Mouse (Mus musculus) intestine, embryonic 14.5 days (tissue): ENCODE data around the gene Prkg1. TPM values are rescaled to one million over a fixed set of nuclear protein-coding genes. Genes with fewer than 3 reads are reported as not detected.

Source experiments
- ATAC-seq: fragments of 200-750 bp; cut with Nextera tagmentation; replicated peaks from 2 replicates; pipeline ENCODE4 v1.8.0; 2017; ENCODE audit warnings: low read depth, moderate number of reproducible peaks, moderate TSS enrichment, moderate library complexity; ENCODE audit not compliant: low FRiP score, low TSS enrichment
- DNase-seq: peaks from one replicate; pipeline ENCODE4 v3.0.0-alpha.2; 2018; ENCODE audit warnings: low spot score
- H3K27ac ChIP-seq: fragments of 300-500 bp; sonication (generic); 2 replicates; pipeline ENCODE4 v1.5.1; 2014; ENCODE audit warnings: low read depth, mild to moderate bottlenecking, control low read depth
- H3K27me3 ChIP-seq: fragments of 300-500 bp; sonication (generic); replicated peaks from 2 replicates; pipeline ENCODE4 v1.6.1; 2014; ENCODE audit warnings: low read length, control low read depth; ENCODE audit not compliant: control insufficient read depth, insufficient read depth
- H3K36me3 ChIP-seq: fragments of 300-500 bp; sonication (generic); 2 replicates; pipeline ENCODE4 v1.6.1; 2014; ENCODE audit warnings: low read length, control low read depth; ENCODE audit not compliant: control insufficient read depth, insufficient read depth
- H3K4me1 ChIP-seq: fragments of 300-500 bp; sonication (generic); replicated peaks from 2 replicates; pipeline ENCODE4 v1.6.1; 2014; ENCODE audit warnings: low read length, control low read depth, mixed read lengths; ENCODE audit not compliant: control insufficient read depth, insufficient read depth
- H3K4me2 ChIP-seq: fragments of 300-500 bp; sonication (generic); 2 replicates; pipeline ENCODE4 v1.6.1; 2014; ENCODE audit warnings: low read length
- H3K4me3 ChIP-seq: fragments of 300-500 bp; sonication (generic); 2 replicates; pipeline ENCODE4 v1.5.1; 2014; ENCODE audit warnings: low read depth, low read length, control low read depth, mixed read lengths
- H3K9ac ChIP-seq: fragments of 300-500 bp; sonication (generic); 2 replicates; pipeline ENCODE4 v1.6.1; 2014; ENCODE audit warnings: mild to moderate bottlenecking, low read length
- H3K9me3 ChIP-seq: fragments of 300-500 bp; sonication (generic); 2 replicates; pipeline ENCODE4 v1.6.1; 2016; ENCODE audit warnings: low read length, control low read depth; ENCODE audit not compliant: control insufficient read depth
- WGBS: fragments of 180-500 bp; shearing (Covaris S2); extraction: QIAGEN DNeasy Blood & Tissue Kit; methylation state at CpG from one replicate; pipeline ENCODE4 v1.1.7; 2014; 5-methylcytosine and 5-hydroxymethylcytosine counted together
- polyA plus RNA-seq: library from polyadenylated mRNA; unstranded; fragments of >200 nt; fragmentation: Nextera tagmentation; extraction: Ambion mirVana; gene quantifications from 2 replicates; pipeline ENCODE4 v1.2.1, GENCODE M21; 2014

Gene Prkg1
- polyA plus RNA-seq, 1 experiment from 2014 or later, result 14.2 TPM

- no peak overlapping the region; the same call in 1 of the 2 replicates for H3K4me2 ChIP-seq
- WGBS, result 37% methylated on average over 5 of the region's 5 CpGs
- ATAC-seq, result no peak
- no peaks in the 10 kb centered on the region for H3K9me3 ChIP-seq
- H3K9ac ChIP-seq, result no peak overlapping the region
- no peaks in the 10 kb centered on the region for H3K27me3 ChIP-seq
- peaks cover 6% of the 10 kb centered on the region; the same call in 1 of the 2 replicates for H3K4me1 ChIP-seq
- no peak for DNase-seq
- no peak overlapping the region for H3K27ac ChIP-seq
- no peaks in the 10 kb centered on the region for H3K36me3 ChIP-seq
- no peak overlapping the region for H3K4me3 ChIP-seq
Measured at GRCm38 (mm10) chr19:31153399-31153798, 611.4 kb downstream of the Prkg1 start.

GRCm38 (mm10) chr19:31149902-31150301, 614.9 kb downstream of the Prkg1 start:
- no peak for DNase-seq
- WGBS, result 93% methylated on average over 2 of the region's 2 CpGs
- ATAC-seq, result no peak
- Histone ChIP-seq H3K9me3 (no peaks in the 10 kb centered on the region), H3K27ac (no peak overlapping the region), H3K4me1 (peaks cover 6% of the 10 kb centered on the region; the same call in 1 of the 2 replicates), H3K36me3 (no peaks in the 10 kb centered on the region), H3K4me3 (no peak overlapping the region), H3K4me2 (no peak overlapping the region), H3K27me3 (no peaks in the 10 kb centered on the region), H3K9ac (no peak overlapping the region)

- Histone ChIP-seq H3K9me3 (no peaks in the 10 kb centered on the region), H3K4me1 (no peaks in the 10 kb centered on the region), H3K27me3 (no peaks in the 10 kb centered on the region), H3K4me2 (no peak overlapping the region), H3K27ac (no peak overlapping the region), H3K9ac (no peak overlapping the region), H3K36me3 (no peaks in the 10 kb centered on the region), H3K4me3 (no peak overlapping the region)
- DNase-seq, result no peak
- 100% methylated on average over 2 of the region's 2 CpGs for WGBS
- no peak for ATAC-seq
Measured at GRCm38 (mm10) chr19:31147457-31147856, 617.4 kb downstream of the Prkg1 start.

- no peak overlapping the region for H3K27ac ChIP-seq
Measured at GRCm38 (mm10) chr19:31146156-31146555, 618.7 kb downstream of the Prkg1 start.

GRCm38 (mm10) chr19:31141905-31142304, 622.9 kb downstream of the Prkg1 start:
- no peak overlapping the region for H3K27ac ChIP-seq
- H3K4me2 ChIP-seq, result no peak overlapping the region
- no peaks in the 10 kb centered on the region for H3K4me1 ChIP-seq
- WGBS, result 84% methylated on average over 7 of the region's 7 CpGs
- H3K36me3 ChIP-seq, result no peaks in the 10 kb centered on the region
- ATAC-seq (no peak), DNase-seq (no peak)
- H3K4me3 ChIP-seq, result no peak overlapping the region
- no peaks in the 10 kb centered on the region for H3K9me3 ChIP-seq
- no peaks in the 10 kb centered on the region for H3K27me3 ChIP-seq
- H3K9ac ChIP-seq, result no peak overlapping the region

More at GRCm38 (mm10) chr19:31146156-31146555, 618.7 kb downstream of the Prkg1 start:
- H3K4me2 ChIP-seq, result no peak overlapping the region
- no peak overlapping the region for H3K4me3 ChIP-seq
- WGBS, result 56% methylated on average over 3 of the region's 3 CpGs
- H3K36me3 ChIP-seq, result no peaks in the 10 kb centered on the region
- DNase-seq (no peak), ATAC-seq (no peak)
- no peaks in the 10 kb centered on the region for H3K4me1 ChIP-seq
- no peaks in the 10 kb centered on the region for H3K9me3 ChIP-seq
- no peaks in the 10 kb centered on the region for H3K27me3 ChIP-seq
- no peak overlapping the region for H3K9ac ChIP-seq

GRCm38 (mm10) chr19:31136316-31136715, 628.5 kb downstream of the Prkg1 start:
- Histone ChIP-seq H3K27me3 (no peaks in the 10 kb centered on the region), H3K9ac (no peak overlapping the region), H3K4me1 (no peaks in the 10 kb centered on the region), H3K4me3 (no peak overlapping the region), H3K9me3 (no peaks in the 10 kb centered on the region), H3K36me3 (no peaks in the 10 kb centered on the region), H3K27ac (no peak overlapping the region), H3K4me2 (no peak overlapping the region)
- 37% methylated on average over 2 of the region's 2 CpGs for WGBS
- ATAC-seq (no peak), DNase-seq (no peak)

GRCm38 (mm10) chr19:31132614-31133013, 632.2 kb downstream of the Prkg1 start:
- 82% methylated on average over 8 of the region's 8 CpGs for WGBS
- ATAC-seq (no peak), DNase-seq (no peak)

GRCm38 (mm10) chr19:31124628-31125027, 640.2 kb downstream of the Prkg1 start:
- Histone ChIP-seq H3K9ac (no peak overlapping the region), H3K36me3 (no peaks in the 10 kb centered on the region), H3K4me1 (no peaks in the 10 kb centered on the region), H3K4me3 (no peak overlapping the region), H3K27ac (no peak overlapping the region), H3K9me3 (no peaks in the 10 kb centered on the region), H3K27me3 (no peaks in the 10 kb centered on the region), H3K4me2 (no peak overlapping the region)
- ATAC-seq (no peak), DNase-seq (no peak)
- 87% methylated on average over 3 of the region's 3 CpGs for WGBS

More at GRCm38 (mm10) chr19:31132614-31133013, 632.2 kb downstream of the Prkg1 start:
- Histone ChIP-seq H3K27ac (no peak overlapping the region), H3K4me2 (no peak overlapping the region), H3K4me3 (no peak overlapping the region), H3K4me1 (no peaks in the 10 kb centered on the region), H3K36me3 (no peaks in the 10 kb centered on the region), H3K9ac (no peak overlapping the region), H3K27me3 (no peaks in the 10 kb centered on the region), H3K9me3 (no peaks in the 10 kb centered on the region)

GRCm38 (mm10) chr19:31114690-31115089, 650.1 kb downstream of the Prkg1 start:
- H3K4me3 ChIP-seq, result no peak overlapping the region
- H3K4me1 ChIP-seq, result no peaks in the 10 kb centered on the region
- no peaks in the 10 kb centered on the region for H3K9me3 ChIP-seq
- no peak overlapping the region for H3K9ac ChIP-seq
- no peaks in the 10 kb centered on the region for H3K27me3 ChIP-seq
- WGBS, result 26% methylated on average over 4 of the region's 4 CpGs
- H3K27ac ChIP-seq, result no peak overlapping the region
- no peaks in the 10 kb centered on the region for H3K36me3 ChIP-seq
- H3K4me2 ChIP-seq, result no peak overlapping the region
- no peak for ATAC-seq
- no peak for DNase-seq
